Mouse (Mus musculus) myocyte (in vitro differentiated cells): ENCODE measurements around the gene Rbm44. TPM values are rescaled to one million over a fixed set of nuclear protein-coding genes. Genes with fewer than 3 reads are reported as not detected.

Experiments
- H3K27me3 ChIP-seq: one replicate; pipeline ENCODE4 v1.6.1; 2011; ENCODE audit not compliant: control insufficient read depth, insufficient read depth, insufficient read length
- H3K36me3 ChIP-seq: one replicate; pipeline ENCODE4 v1.6.1; 2011; ENCODE audit not compliant: control insufficient read depth, insufficient read depth
- H3K4me2 ChIP-seq: one replicate; pipeline ENCODE4 v1.6.1; 2011; ENCODE audit warnings: low read depth, control low read depth
- H3K4me3 ChIP-seq: one replicate; pipeline ENCODE4 v1.5.1; 2011; ENCODE audit warnings: mild to moderate bottlenecking, control low read depth, moderate library complexity
- H3K79me2 ChIP-seq: one replicate; pipeline ENCODE4 v1.6.1; 2011; ENCODE audit not compliant: control insufficient read depth, insufficient read depth
- H3ac ChIP-seq: one replicate; pipeline ENCODE4 v1.6.1; 2011; ENCODE audit not compliant: control insufficient read depth, insufficient read length
- CEBPB ChIP-seq: IDR thresholded peaks from 2 replicates; pipeline ENCODE4 v1.6.1; 2011; ENCODE audit warnings: mild to moderate bottlenecking, moderate library complexity; ENCODE audit not compliant: poor library complexity, insufficient read depth, severe bottlenecking
- E2F4 ChIP-seq: IDR thresholded peaks from one replicate; pipeline ENCODE4 v1.6.1; 2011; ENCODE audit warnings: mild to moderate bottlenecking, control low read depth, moderate library complexity; ENCODE audit not compliant: insufficient read depth
- MAX ChIP-seq: IDR thresholded peaks from one replicate; pipeline ENCODE4 v1.6.1; 2011; ENCODE audit warnings: low read depth, mild to moderate bottlenecking, control low read depth
- MYOD1 ChIP-seq, 3 experiments: IDR thresholded peaks; one replicate each; pipeline ENCODE4 v1.6.1; 2011; ENCODE audit warnings: control low read depth in 2 of 3, low read depth in 2 of 3, mild to moderate bottlenecking in 2 of 3, moderate library complexity in 1 of 3; ENCODE audit not compliant: insufficient read length in 2 of 3, control insufficient read depth in 1 of 3
- MYOG ChIP-seq, 3 experiments: IDR thresholded peaks; one replicate each; pipeline ENCODE4 v1.6.1; 2011; ENCODE audit warnings: control low read depth in 2 of 3, low read depth in 2 of 3, mild to moderate bottlenecking in 2 of 3; ENCODE audit not compliant: insufficient read length in 2 of 3, control insufficient read depth in 1 of 3, insufficient read depth in 1 of 3
- POLR2A ChIP-seq: IDR thresholded peaks from one replicate; pipeline ENCODE4 v1.6.1; 2011; ENCODE audit warnings: low read depth, mild to moderate bottlenecking, control low read depth, moderate library complexity; ENCODE audit not compliant: insufficient read length
- POLR2AphosphoS2 ChIP-seq: IDR thresholded peaks from one replicate; pipeline ENCODE4 v1.6.1; 2011; ENCODE audit warnings: low read depth, control low read depth; ENCODE audit not compliant: insufficient read length
- REST ChIP-seq: IDR thresholded peaks from one replicate; pipeline ENCODE4 v1.6.1; 2011; ENCODE audit warnings: mild to moderate bottlenecking, control low read depth, moderate library complexity; ENCODE audit not compliant: insufficient read depth, insufficient read length
- SRF ChIP-seq: IDR thresholded peaks from one replicate; pipeline ENCODE4 v1.6.1; 2011; ENCODE audit warnings: low read depth; ENCODE audit not compliant: control insufficient read depth, insufficient read length
- TCF12 ChIP-seq: IDR thresholded peaks from one replicate; pipeline ENCODE4 v1.6.1; 2011; ENCODE audit warnings: mild to moderate bottlenecking, control low read depth; ENCODE audit not compliant: poor library complexity, insufficient read depth, severe bottlenecking
- TCF3 ChIP-seq: IDR thresholded peaks from one replicate; pipeline ENCODE4 v1.6.1; 2011; ENCODE audit warnings: low read depth, control low read depth; ENCODE audit not compliant: insufficient read length
- USF1 ChIP-seq: IDR thresholded peaks from one replicate; pipeline ENCODE4 v1.6.1; 2011; ENCODE audit warnings: low read depth, mild to moderate bottlenecking, control low read depth, moderate library complexity
- polyA plus RNA-seq: library from polyadenylated mRNA; unstranded; fragments of >200 nt; fragmentation: generic; extraction: Trizol; gene quantifications from one replicate; pipeline ENCODE4 v1.2.1, GENCODE M21; 2012; ENCODE audit warnings: missing spikeins

Rbm44 gene
- polyA plus RNA-seq, 1 experiment: not detected

DNA sequence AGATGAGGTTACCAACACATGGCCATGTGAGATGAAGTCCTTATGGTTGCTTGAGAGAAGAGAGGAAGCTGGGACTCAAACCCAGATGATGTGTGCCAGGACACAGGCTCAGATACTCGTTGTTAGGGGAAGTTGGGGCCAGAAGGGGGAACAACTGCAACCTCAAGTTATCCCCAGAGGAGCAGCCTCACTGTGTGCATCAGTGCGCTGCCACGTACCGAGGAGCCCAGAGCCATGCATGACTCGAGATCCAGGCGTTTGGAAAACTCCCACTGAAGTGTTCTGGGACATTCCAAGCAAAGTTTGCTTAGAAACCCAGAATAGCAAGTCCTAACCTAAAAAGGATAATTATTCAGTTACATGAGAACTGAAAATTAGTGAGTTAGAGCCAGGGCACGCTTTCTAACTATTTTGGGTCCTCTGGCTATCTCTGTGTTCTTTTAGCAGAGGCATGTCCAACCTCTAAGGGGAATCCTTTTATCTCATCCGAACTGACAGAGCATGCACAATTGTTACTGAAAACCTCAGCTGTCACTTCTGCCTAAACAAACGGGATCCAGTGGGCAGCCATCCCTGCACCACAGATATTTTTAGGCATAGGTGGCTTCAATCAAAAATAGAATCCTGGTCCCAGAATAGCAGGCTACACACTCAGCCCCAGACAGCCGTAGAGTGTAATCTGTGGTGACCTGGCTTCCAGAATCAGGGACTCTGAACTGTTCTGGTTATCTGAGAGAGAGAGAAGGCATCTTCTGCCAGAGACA lies 71.8 kb downstream of the Rbm44 start:
- Histone ChIP-seq H3ac (no peak overlapping the region), H3K27me3 (no peaks in the 10 kb centered on the region), H3K4me3 (no peak overlapping the region), H3K79me2 (no peaks in the 10 kb centered on the region), H3K36me3 (no peaks in the 10 kb centered on the region), H3K4me2 (peak overlapping the region; percentile 61)
- TF ChIP-seq POLR2A (no peak), MYOD1 (IDR thresholded peaks at IDR 0.05; ENCODE audit: control insufficient read depth in 1 of 3, insufficient read length in 2 of 3, low read depth in 2 of 3) (peak in 2 of 3 experiments; percentile 65 to 84), CEBPB (no peak), TCF12 (peak; percentile 59), MYOG (IDR thresholded peaks at IDR 0.05; ENCODE audit: control insufficient read depth in 1 of 3, insufficient read depth in 1 of 3, insufficient read length in 2 of 3, low read depth in 2 of 3) (peak in 2 of 3 experiments; percentile 79 to 92)

GRCm38 (mm10) chr1:91219641-91220321 lies 74.9 kb downstream of the Rbm44 start:
- peak in 1 of 3 experiments; percentile 18 for TF ChIP-seq MYOG (IDR thresholded peaks at IDR 0.05; ENCODE audit: control insufficient read depth in 1 of 3, insufficient read depth in 1 of 3, insufficient read length in 2 of 3, low read depth in 2 of 3)
- no peak for TF ChIP-seq CEBPB
- TF ChIP-seq SRF: no peak
- peak in 2 of 3 experiments; percentile 21 to 69 for TF ChIP-seq MYOD1 (IDR thresholded peaks at IDR 0.05; ENCODE audit: control insufficient read depth in 1 of 3, insufficient read length in 2 of 3, low read depth in 2 of 3)
- TF ChIP-seq E2F4: no peak
- no peak for TF ChIP-seq MAX
- TF ChIP-seq POLR2A: no peak
- no peak for TF ChIP-seq TCF3
- no peak for TF ChIP-seq USF1
- TF ChIP-seq REST: no peak
- TF ChIP-seq TCF12: no peak
- TF ChIP-seq POLR2AphosphoS2: no peak
- Histone ChIP-seq H3K4me2 (peak overlapping the region; percentile 1), H3K27me3 (no peaks in the 10 kb centered on the region), H3K4me3 (no peak overlapping the region), H3K79me2 (no peaks in the 10 kb centered on the region), H3ac (no peak overlapping the region), H3K36me3 (no peaks in the 10 kb centered on the region)

GRCm38 (mm10) chr1:91220322-91220672 lies 75.4 kb downstream of the Rbm44 start:
- H3K4me2 ChIP-seq: no peak overlapping the region
- no peak overlapping the region for H3ac ChIP-seq
- H3K79me2 ChIP-seq: no peaks in the 10 kb centered on the region
- no peaks in the 10 kb centered on the region for H3K27me3 ChIP-seq
- H3K4me3 ChIP-seq: no peak overlapping the region
- H3K36me3 ChIP-seq: no peaks in the 10 kb centered on the region
- TF ChIP-seq TCF3: no peak
- no peak for TF ChIP-seq USF1
- TF ChIP-seq POLR2A: no peak
- TF ChIP-seq MYOG (IDR thresholded peaks at IDR 0.05; ENCODE audit: control insufficient read depth in 1 of 3, insufficient read depth in 1 of 3, insufficient read length in 2 of 3, low read depth in 2 of 3): no peak
- no peak for TF ChIP-seq TCF12
- no peak for TF ChIP-seq CEBPB
- TF ChIP-seq REST: no peak
- no peak for TF ChIP-seq MYOD1 (IDR thresholded peaks at IDR 0.05; ENCODE audit: control insufficient read depth in 1 of 3, insufficient read length in 2 of 3, low read depth in 2 of 3)
- TF ChIP-seq POLR2AphosphoS2: no peak
- no peak for TF ChIP-seq MAX
- TF ChIP-seq SRF: no peak
- TF ChIP-seq E2F4: no peak

Other genes with a start within 250 kb of the Rbm44 start
- 0.11 TPM for gene Mlph, start 230.0 kb upstream of the Rbm44 start, polyA plus RNA-seq
- gene Prlh, start 192.0 kb upstream of the Rbm44 start, polyA plus RNA-seq: not detected
- not detected for gene Rab17, start 175.4 kb upstream of the Rbm44 start, polyA plus RNA-seq
- gene Lrrfip1, start 146.4 kb upstream of the Rbm44 start, polyA plus RNA-seq: 83.3 TPM
- 3.1 TPM for gene Ramp1, start 34.7 kb downstream of the Rbm44 start, polyA plus RNA-seq
- 70.3 TPM for gene Ube2f, start 105.2 kb downstream of the Rbm44 start, polyA plus RNA-seq
- gene Scly, start 153.2 kb downstream of the Rbm44 start, polyA plus RNA-seq: 21.9 TPM
- gene Espnl, start 177.0 kb downstream of the Rbm44 start, polyA plus RNA-seq: 0.12 TPM
- gene Klhl30, start 205.9 kb downstream of the Rbm44 start, polyA plus RNA-seq: 106 TPM
- gene Erfe, start 221.3 kb downstream of the Rbm44 start, polyA plus RNA-seq: 13.1 TPM